Mouse (Mus musculus): Measurements from ENCODE around the gene Spata6. TPM values are rescaled to one million over a fixed set of nuclear protein-coding genes. Genes with fewer than 3 reads are reported as not detected.

Spata6 gene
- polyA plus RNA-seq, 1 experiment from 2014 or later = 16.7 TPM

DNA sequence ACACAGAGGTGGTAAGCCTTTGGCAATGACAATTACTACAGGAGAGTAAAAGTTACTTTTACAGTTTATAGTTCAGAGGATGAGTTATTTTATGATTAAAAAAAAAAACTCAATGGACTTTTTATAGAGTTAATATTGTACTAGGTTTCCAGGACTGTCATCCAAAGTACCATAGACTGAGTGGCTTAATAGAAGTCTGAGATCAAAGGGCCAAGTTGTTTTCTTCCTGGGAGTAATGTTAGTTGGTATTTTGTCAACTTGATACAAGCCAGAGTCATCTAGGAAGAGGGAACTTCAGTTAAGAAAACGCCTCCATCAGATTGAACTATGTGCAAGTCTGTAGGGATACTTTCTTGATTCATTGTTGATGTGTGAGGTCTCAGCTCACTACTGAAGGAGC is 18.4 kb upstream of the Spata6 start:
- Histone ChIP-seq H3K36me3 (ENCODE audit: control insufficient read depth, insufficient read depth, low read length) (no peaks in the 10 kb centered on the region), H3K9me3 (ENCODE audit: control insufficient read depth, low read length) (no peaks in the 10 kb centered on the region), H3K27ac (replicated peaks) (no peak overlapping the region), H3K4me2 (replicated peaks; ENCODE audit: low read depth) (no peak overlapping the region), H3K4me3 (ENCODE audit: low read depth, low read length) (no peak overlapping the region), H3K9ac (ENCODE audit: low read length) (no peak overlapping the region), H3K27me3 (ENCODE audit: control insufficient read depth, insufficient read depth, low read length) (no peaks in the 10 kb centered on the region), H3K4me1 (replicated peaks; ENCODE audit: control insufficient read depth, insufficient read depth) (no peaks in the 10 kb centered on the region)
- ATAC-seq (ENCODE audit: low FRiP score, low TSS enrichment) (no peak), DNase-seq (ENCODE audit: low spot score) (no peak)
- TF ChIP-seq EP300 (optimal IDR thresholded peaks at IDR 0.05) = no peak
- no peak for TF ChIP-seq CTCF (IDR thresholded peaks at IDR 0.05; ENCODE audit: low read depth)
- WGBS = 67% methylated on average over 1 of the region's 1 CpGs

DNA sequence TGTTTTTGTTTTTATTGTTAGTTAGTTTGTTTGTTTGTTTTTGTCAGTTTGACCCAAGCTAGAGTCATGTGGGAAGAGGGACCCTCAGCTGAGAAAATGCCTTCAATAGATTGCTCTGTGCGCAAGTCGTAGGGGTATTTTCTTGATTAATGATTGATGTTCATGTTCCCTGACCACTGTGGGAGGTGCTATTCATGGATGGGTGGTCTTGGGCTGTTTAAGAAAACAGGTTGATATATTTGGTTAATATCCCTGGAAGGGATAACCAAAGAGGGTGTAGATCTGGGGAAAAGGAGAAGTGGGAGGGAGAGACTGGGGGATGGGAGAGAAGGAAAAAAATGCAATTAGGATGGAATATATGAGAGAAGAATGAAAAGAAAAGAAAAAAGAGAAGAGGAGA is 15.7 kb upstream of the Spata6 start:
- no peak overlapping the region for H3K4me2 ChIP-seq (replicated peaks; ENCODE audit: low read depth)
- DNase-seq (ENCODE audit: low spot score) (no peak), ATAC-seq (ENCODE audit: low FRiP score, low TSS enrichment) (no peak)
- H3K9ac ChIP-seq (ENCODE audit: low read length) = no peak overlapping the region
- H3K27me3 ChIP-seq (ENCODE audit: control insufficient read depth, insufficient read depth, low read length) = no peaks in the 10 kb centered on the region
- H3K27ac ChIP-seq (replicated peaks) = no peak overlapping the region
- H3K36me3 ChIP-seq (ENCODE audit: control insufficient read depth, insufficient read depth, low read length) = no peaks in the 10 kb centered on the region
- 68% methylated on average over 2 of the region's 2 CpGs for WGBS
- no peaks in the 10 kb centered on the region for H3K4me1 ChIP-seq (replicated peaks; ENCODE audit: control insufficient read depth, insufficient read depth)
- TF ChIP-seq EP300 (optimal IDR thresholded peaks at IDR 0.05) = no peak
- no peak for TF ChIP-seq CTCF (IDR thresholded peaks at IDR 0.05; ENCODE audit: low read depth)
- no peaks in the 10 kb centered on the region for H3K9me3 ChIP-seq (ENCODE audit: control insufficient read depth, low read length)
- no peak overlapping the region for H3K4me3 ChIP-seq (ENCODE audit: low read depth, low read length)

DNA sequence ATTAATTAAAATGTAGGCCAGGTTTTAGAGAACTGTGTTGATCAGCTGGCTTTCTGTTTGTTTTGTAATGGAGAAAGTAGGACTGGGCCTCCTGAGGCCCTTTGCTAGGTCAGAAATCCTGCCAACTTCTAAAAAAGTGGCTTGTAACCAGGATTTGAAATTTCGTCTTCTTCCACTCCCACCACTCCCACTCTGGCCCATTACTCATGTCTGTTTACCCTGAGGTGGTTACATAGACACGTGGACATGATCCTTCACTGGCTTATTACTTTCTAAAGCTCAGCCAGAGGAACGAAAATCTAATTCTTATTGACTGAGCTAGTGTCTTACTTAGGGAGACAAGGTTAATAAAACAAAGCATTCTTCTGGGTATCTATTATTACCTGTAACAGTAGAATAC is 14.8 kb upstream of the Spata6 start:
- no peaks in the 10 kb centered on the region for H3K27me3 ChIP-seq (ENCODE audit: control insufficient read depth, insufficient read depth, low read length)
- DNase-seq (ENCODE audit: low spot score) (no peak), ATAC-seq (ENCODE audit: low FRiP score, low TSS enrichment) (no peak)
- H3K9ac ChIP-seq (ENCODE audit: low read length) = no peak overlapping the region
- no peak for TF ChIP-seq CTCF (IDR thresholded peaks at IDR 0.05; ENCODE audit: low read depth)
- TF ChIP-seq EP300 (optimal IDR thresholded peaks at IDR 0.05) = no peak
- WGBS = 26% methylated on average over 3 of the region's 3 CpGs
- H3K36me3 ChIP-seq (ENCODE audit: control insufficient read depth, insufficient read depth, low read length) = no peaks in the 10 kb centered on the region
- no peak overlapping the region for H3K4me2 ChIP-seq (replicated peaks; ENCODE audit: low read depth)
- no peaks in the 10 kb centered on the region for H3K9me3 ChIP-seq (ENCODE audit: control insufficient read depth, low read length)
- H3K4me1 ChIP-seq (replicated peaks; ENCODE audit: control insufficient read depth, insufficient read depth) = no peaks in the 10 kb centered on the region
- H3K4me3 ChIP-seq (ENCODE audit: low read depth, low read length) = no peak overlapping the region
- H3K27ac ChIP-seq (replicated peaks) = no peak overlapping the region

DNA sequence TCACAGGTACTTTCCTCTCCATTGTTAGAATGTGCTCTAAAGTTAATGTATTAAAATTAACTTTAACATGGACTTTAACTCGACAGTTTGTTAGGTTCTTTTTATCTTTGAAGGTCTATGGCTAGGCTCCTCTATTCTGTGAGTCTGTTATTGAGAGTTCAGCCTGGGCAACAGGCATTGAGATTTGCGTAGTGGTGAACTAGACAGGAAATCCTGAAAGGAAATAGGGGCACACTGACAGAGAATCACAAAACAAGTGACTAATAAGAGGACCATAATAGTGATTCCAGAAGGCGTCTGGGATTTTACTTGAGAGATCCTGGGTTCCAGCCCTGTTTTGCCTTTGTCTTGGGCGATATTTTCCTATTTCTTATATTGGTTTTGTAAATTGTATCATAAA is 488 bp upstream of the Spata6 start:
- Histone ChIP-seq H3K27ac (replicated peaks) (no peak overlapping the region), H3K27me3 (ENCODE audit: control insufficient read depth, insufficient read depth, low read length) (no peaks in the 10 kb centered on the region), H3K36me3 (ENCODE audit: control insufficient read depth, insufficient read depth, low read length) (no peaks in the 10 kb centered on the region), H3K4me1 (replicated peaks; ENCODE audit: control insufficient read depth, insufficient read depth) (peaks cover 4% of the 10 kb centered on the region; the same call in 1 of the 2 replicates), H3K4me2 (replicated peaks; ENCODE audit: low read depth) (peak overlapping the region; percentile 78), H3K9me3 (ENCODE audit: control insufficient read depth, low read length) (no peaks in the 10 kb centered on the region), H3K4me3 (ENCODE audit: low read depth, low read length) (peak overlapping the region; percentile 95), H3K9ac (ENCODE audit: low read length) (no peak overlapping the region)
- no peak for TF ChIP-seq CTCF (IDR thresholded peaks at IDR 0.05; ENCODE audit: low read depth)
- no peak for DNase-seq (ENCODE audit: low spot score)
- WGBS = 73% methylated on average over 4 of the region's 4 CpGs
- ATAC-seq (ENCODE audit: low FRiP score, low TSS enrichment) = no peak

DNA sequence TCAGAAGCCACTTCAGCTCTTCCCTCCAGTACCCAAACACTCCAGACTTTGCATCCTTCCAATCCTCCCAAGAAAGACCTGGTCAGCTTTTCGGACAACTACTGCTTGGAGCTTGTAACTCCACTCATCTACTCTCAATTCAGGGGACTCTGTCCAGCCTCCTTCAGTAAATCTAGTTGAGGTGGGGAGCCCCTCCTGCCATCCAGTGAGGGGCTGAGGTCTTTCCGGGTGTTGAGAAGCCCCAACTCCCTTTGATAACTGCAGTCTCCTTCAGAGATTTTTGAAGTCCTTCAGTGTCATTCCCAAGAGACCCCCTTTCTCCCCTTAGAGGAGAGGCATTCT is 849 bp downstream of the Spata6 start:
- 16% methylated on average over 2 of the region's 2 CpGs for WGBS
- DNase-seq (ENCODE audit: low spot score) (no peak), ATAC-seq (ENCODE audit: low FRiP score, low TSS enrichment) (no peak)
- Histone ChIP-seq H3K27me3 (ENCODE audit: control insufficient read depth, insufficient read depth, low read length) (no peaks in the 10 kb centered on the region), H3K9ac (ENCODE audit: low read length) (peak overlapping the region; percentile 85), H3K4me1 (replicated peaks; ENCODE audit: control insufficient read depth, insufficient read depth) (peaks cover 4% of the 10 kb centered on the region; the same call in 1 of the 2 replicates), H3K4me3 (ENCODE audit: low read depth, low read length) (peak overlapping the region; percentile 95), H3K27ac (replicated peaks) (peak overlapping the region; percentile 90), H3K4me2 (replicated peaks; ENCODE audit: low read depth) (peak overlapping the region; percentile 78), H3K36me3 (ENCODE audit: control insufficient read depth, insufficient read depth, low read length) (no peaks in the 10 kb centered on the region), H3K9me3 (ENCODE audit: control insufficient read depth, low read length) (no peaks in the 10 kb centered on the region)
- TF ChIP-seq EP300 (optimal IDR thresholded peaks at IDR 0.05) (no peak), CTCF (IDR thresholded peaks at IDR 0.05; ENCODE audit: low read depth) (no peak)

DNA sequence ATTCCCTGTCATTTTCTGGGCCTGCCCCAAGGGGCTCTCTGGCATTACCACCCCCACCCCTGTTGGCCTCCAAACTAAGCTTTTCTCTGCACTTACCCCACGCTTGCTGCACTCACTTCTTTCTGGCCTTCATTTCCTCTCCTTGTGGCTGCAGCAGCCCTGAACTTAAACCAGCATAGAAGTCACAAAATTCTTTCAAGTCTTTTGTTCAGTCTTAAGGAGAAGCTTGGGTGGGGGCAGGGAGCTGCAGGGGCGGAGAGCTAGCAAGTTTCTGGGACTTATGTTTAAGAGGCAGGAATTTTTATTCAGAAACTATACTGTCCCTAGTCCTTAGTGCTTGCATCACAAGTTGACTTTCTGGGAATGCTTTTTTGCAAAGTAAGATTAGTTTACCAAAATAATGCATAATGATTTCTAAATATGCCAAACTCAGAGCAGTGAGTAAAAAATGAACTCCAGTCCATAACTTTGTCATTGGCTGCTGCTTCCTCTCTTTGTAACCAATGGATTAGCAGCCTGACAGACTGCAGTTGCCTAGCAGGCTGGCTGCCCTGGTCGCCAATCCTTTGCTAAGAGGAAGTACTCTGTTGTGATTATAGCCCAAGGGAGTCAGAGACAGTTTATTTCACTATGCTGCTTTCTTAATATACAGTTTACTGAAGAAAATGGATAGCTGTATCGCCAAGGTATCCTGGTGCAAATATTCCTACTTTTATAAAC is 1.5 kb downstream of the Spata6 start:
- H3K9ac ChIP-seq (ENCODE audit: low read length) = peak overlapping the region; percentile 85
- WGBS = 13% methylated on average over 4 of the region's 4 CpGs
- H3K27ac ChIP-seq (replicated peaks) = peak overlapping the region; percentile 90
- peak overlapping the region; percentile 78 for H3K4me2 ChIP-seq (replicated peaks; ENCODE audit: low read depth)
- no peaks in the 10 kb centered on the region for H3K36me3 ChIP-seq (ENCODE audit: control insufficient read depth, insufficient read depth, low read length)
- H3K9me3 ChIP-seq (ENCODE audit: control insufficient read depth, low read length) = no peaks in the 10 kb centered on the region
- H3K27me3 ChIP-seq (ENCODE audit: control insufficient read depth, insufficient read depth, low read length) = no peaks in the 10 kb centered on the region
- TF ChIP-seq CTCF (IDR thresholded peaks at IDR 0.05; ENCODE audit: low read depth) (no peak), EP300 (optimal IDR thresholded peaks at IDR 0.05) (no peak)
- H3K4me1 ChIP-seq (replicated peaks; ENCODE audit: control insufficient read depth, insufficient read depth) = peaks cover 4% of the 10 kb centered on the region; the same call in 1 of the 2 replicates
- DNase-seq (ENCODE audit: low spot score) (no peak), ATAC-seq (ENCODE audit: low FRiP score, low TSS enrichment) (no peak)
- peak overlapping the region; percentile 95 for H3K4me3 ChIP-seq (ENCODE audit: low read depth, low read length)
